Mouse (Mus musculus) lung, postnatal 0 days (tissue): ENCODE measurements around the gene Ablim1. TPM values are rescaled to one million over a fixed set of nuclear protein-coding genes. Genes with fewer than 3 reads are reported as not detected.
A peak's percentile ranks its signal among the peaks of the same experiment; 100 is the strongest.

ENCODE experiments used
- ATAC-seq: fragments of 200-750 bp; cut with Nextera tagmentation; 2 replicates; pipeline ENCODE4 v1.8.0; 2017; ENCODE audit warnings: moderate library complexity
- DNase-seq: peaks from one replicate; pipeline ENCODE4 v3.0.0-alpha.2; 2016; ENCODE audit warnings: low spot score
- H3K27ac ChIP-seq: fragments of 300-500 bp; sonication (generic); 2 replicates; pipeline ENCODE4 v1.5.1; 2014; ENCODE audit warnings: antibody characterized with exemption, mild to moderate bottlenecking, low read length, mixed read lengths
- H3K27me3 ChIP-seq: fragments of 300-500 bp; sonication (generic); replicated peaks from 2 replicates; pipeline ENCODE4 v1.6.1; 2014; ENCODE audit warnings: low read length, mixed read lengths; ENCODE audit not compliant: insufficient read depth
- H3K36me3 ChIP-seq: fragments of 300-500 bp; sonication (generic); 2 replicates; pipeline ENCODE4 v1.6.1; 2014; ENCODE audit warnings: low read length, mixed read lengths; ENCODE audit not compliant: insufficient read depth
- H3K4me1 ChIP-seq: fragments of 300-500 bp; sonication (generic); 2 replicates; pipeline ENCODE4 v1.6.1; 2014; ENCODE audit warnings: antibody characterized with exemption, low read depth, low read length, mixed read lengths; ENCODE audit not compliant: insufficient read depth
- H3K4me2 ChIP-seq: fragments of 300-500 bp; sonication (generic); replicated peaks from 2 replicates; pipeline ENCODE4 v1.6.1; 2014; ENCODE audit warnings: low read depth, mild to moderate bottlenecking, low read length, moderate library complexity, mixed read lengths
- H3K4me3 ChIP-seq: fragments of 300-500 bp; sonication (generic); 2 replicates; pipeline ENCODE4 v1.5.1; 2014; ENCODE audit warnings: low read depth, low read length
- H3K9ac ChIP-seq: fragments of 300-500 bp; sonication (generic); replicated peaks from 2 replicates; pipeline ENCODE4 v1.6.1; 2014; ENCODE audit warnings: low read depth, mild to moderate bottlenecking
- H3K9me3 ChIP-seq: fragments of 300-500 bp; sonication (generic); 2 replicates; pipeline ENCODE4 v1.6.1; 2016; ENCODE audit warnings: low read length, mixed read lengths
- CTCF ChIP-seq: IDR thresholded peaks from 2 replicates; pipeline ENCODE4 v1.5.1; 2016; ENCODE audit warnings: antibody characterized with exemption, mild to moderate bottlenecking
- EP300 ChIP-seq: IDR thresholded peaks from 2 replicates; pipeline ENCODE4 v1.6.1; 2016; ENCODE audit warnings: antibody characterized with exemption, mild to moderate bottlenecking, control low read depth
- WGBS: fragments of 180-500 bp; shearing (Covaris S2); extraction: QIAGEN DNeasy Blood & Tissue Kit; methylation state at CpG from one replicate; pipeline ENCODE4 v1.1.7; 2014; 5-methylcytosine and 5-hydroxymethylcytosine counted together
- polyA plus RNA-seq: library from polyadenylated mRNA; unstranded; fragments of >200 nt; fragmentation: Nextera tagmentation; extraction: Ambion mirVana; gene quantifications from 2 replicates; pipeline ENCODE4 v1.2.1, GENCODE M21; 2015

Gene Ablim1
- polyA plus RNA-seq, 1 experiment from 2014 or later = 50.1 TPM

DNA sequence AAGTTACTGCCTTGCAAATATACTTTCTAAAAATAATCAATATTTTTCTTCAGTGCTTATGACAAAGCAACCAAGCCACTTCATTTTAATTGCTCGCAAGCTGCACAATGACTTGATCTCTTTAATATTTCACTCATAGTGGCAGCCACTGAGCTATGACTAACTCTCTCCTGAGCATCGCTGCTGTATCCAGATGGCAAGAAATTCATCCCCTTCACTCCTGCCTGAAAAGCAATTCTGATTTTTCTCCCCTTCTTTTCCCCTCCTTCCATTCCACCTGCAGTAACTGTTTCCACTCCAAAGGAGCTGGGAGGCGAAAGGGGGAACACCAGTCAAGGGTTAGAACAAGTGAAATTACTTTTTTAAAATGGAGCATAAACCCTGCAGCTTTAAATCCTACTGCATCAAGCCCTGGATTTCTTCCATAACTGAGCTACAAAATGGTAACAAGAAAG is 801 bp downstream of the Ablim1 start:
- no peaks in the 10 kb centered on the region for H3K9me3 ChIP-seq
- ATAC-seq = no peak
- no peak overlapping the region for H3K27ac ChIP-seq
- peak overlapping the region; percentile 93 for H3K4me2 ChIP-seq
- peaks cover 10% of the 10 kb centered on the region; the same call in 1 of the 2 replicates for H3K4me1 ChIP-seq
- no peaks in the 10 kb centered on the region; the same call in 1 of the 2 replicates for H3K27me3 ChIP-seq
- peak overlapping the region; percentile 61 for H3K4me3 ChIP-seq
- H3K36me3 ChIP-seq = no peaks in the 10 kb centered on the region
- WGBS = 62% methylated on average over 3 of the region's 3 CpGs
- H3K9ac ChIP-seq = peak overlapping the region; percentile 65; the same call in 1 of the 2 replicates
- TF ChIP-seq CTCF (no peak), EP300 (no peak)
- no peak for DNase-seq

DNA sequence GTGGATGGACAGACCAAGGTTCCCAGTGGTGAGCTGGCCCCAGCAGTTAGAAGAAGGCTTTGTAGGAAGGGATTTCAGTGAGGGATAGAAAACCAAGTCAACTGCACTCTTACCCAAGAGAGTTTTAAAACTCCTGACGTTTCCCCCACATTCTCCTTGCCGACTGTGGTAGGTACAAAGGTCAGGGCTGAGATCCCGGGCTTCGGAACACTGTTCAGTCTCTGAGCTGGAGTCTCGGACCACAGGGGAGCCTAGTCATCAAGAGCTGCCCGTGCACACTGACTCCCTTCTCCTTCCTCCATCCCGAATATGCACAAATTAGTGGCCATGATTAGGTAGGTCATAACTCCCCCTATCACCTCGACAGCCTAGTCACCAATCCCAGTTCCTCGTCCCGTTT is 1.5 kb downstream of the Ablim1 start:
- Histone ChIP-seq H3K9me3 (no peaks in the 10 kb centered on the region), H3K36me3 (no peaks in the 10 kb centered on the region), H3K4me1 (peaks cover 10% of the 10 kb centered on the region; the same call in 1 of the 2 replicates), H3K4me2 (no peak overlapping the region), H3K27me3 (no peaks in the 10 kb centered on the region; the same call in 1 of the 2 replicates), H3K4me3 (no peak overlapping the region), H3K9ac (no peak overlapping the region), H3K27ac (no peak overlapping the region)
- no peak for DNase-seq
- ATAC-seq = no peak
- WGBS = 80% methylated on average over 10 of the region's 10 CpGs
- no peak for TF ChIP-seq CTCF
- TF ChIP-seq EP300 = no peak

DNA sequence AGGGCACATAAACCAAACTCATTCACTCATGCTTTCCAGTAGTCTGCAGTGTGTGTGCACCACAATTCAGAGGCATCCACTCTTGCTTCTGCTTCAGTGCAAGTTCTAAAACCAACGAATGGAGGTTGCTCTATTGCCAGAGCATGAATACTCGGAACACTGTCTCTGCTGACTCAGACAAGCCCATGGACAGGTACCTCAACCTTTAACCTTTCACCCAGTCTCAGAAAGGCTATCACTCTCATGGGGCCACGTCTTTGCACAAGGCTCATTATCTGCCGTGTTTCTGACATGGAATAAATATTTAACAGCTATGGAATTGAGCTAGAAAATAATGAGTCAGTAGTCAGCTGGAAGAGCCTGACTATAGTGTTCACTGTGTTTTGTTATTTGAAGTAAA is 4.7 kb downstream of the Ablim1 start:
- DNase-seq (no peak), ATAC-seq (no peak)
- Histone ChIP-seq H3K27ac (no peak overlapping the region), H3K9ac (no peak overlapping the region), H3K4me2 (no peak overlapping the region), H3K27me3 (no peaks in the 10 kb centered on the region; the same call in 1 of the 2 replicates), H3K4me3 (no peak overlapping the region), H3K36me3 (no peaks in the 10 kb centered on the region), H3K4me1 (peaks cover 7% of the 10 kb centered on the region; the same call in 1 of the 2 replicates), H3K9me3 (no peaks in the 10 kb centered on the region)
- no peak for TF ChIP-seq CTCF
- TF ChIP-seq EP300 = no peak
- 48% methylated on average over 4 of the region's 4 CpGs for WGBS

DNA sequence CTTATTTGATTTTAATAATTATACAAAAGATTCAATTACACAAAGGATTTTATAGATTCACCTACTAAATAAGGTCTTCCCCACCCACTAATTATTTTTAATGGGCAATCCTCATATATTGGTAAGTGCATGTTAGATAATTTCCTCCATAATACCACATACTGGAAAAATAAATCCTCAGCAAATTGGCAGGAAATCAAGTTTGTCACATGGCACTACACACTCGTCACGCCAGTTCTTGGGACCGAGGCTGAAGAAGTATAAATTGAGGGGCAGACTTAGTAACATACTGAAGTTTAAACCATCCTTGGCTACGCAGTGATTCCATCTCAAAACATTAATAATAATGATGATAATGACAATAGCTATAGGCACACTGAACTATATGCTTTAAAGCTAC is 8.1 kb downstream of the Ablim1 start:
- no peak overlapping the region for H3K4me3 ChIP-seq
- H3K4me2 ChIP-seq = no peak overlapping the region
- H3K27me3 ChIP-seq = no peaks in the 10 kb centered on the region
- no peak for ATAC-seq
- H3K9ac ChIP-seq = no peak overlapping the region
- no peak for TF ChIP-seq EP300
- no peak for TF ChIP-seq CTCF
- no peaks in the 10 kb centered on the region; the same call in 1 of the 2 replicates for H3K4me1 ChIP-seq
- peak; percentile 44 for DNase-seq
- H3K9me3 ChIP-seq = no peaks in the 10 kb centered on the region
- H3K36me3 ChIP-seq = no peaks in the 10 kb centered on the region
- WGBS = 26% methylated on average over 4 of the region's 4 CpGs
- H3K27ac ChIP-seq = no peak overlapping the region

DNA sequence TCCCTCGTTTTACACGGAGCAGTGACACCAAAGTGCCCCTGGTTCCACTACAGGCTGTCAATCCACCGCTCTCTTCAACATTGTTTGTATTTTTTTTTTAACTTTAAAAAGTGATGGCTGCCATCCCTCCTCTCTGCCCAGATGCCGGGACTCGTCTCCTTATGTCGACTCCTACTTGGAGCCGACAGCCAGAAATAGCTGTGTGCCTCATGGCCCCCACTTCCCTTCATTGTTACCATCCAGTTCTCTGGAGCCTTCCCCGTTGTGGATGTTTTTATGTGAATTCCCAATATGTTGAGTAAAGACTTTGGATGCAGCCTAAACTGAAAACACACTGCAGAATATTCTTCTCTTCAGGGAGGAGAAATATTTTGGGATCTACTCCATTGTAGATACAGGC is 8.7 kb downstream of the Ablim1 start:
- TF ChIP-seq EP300 (no peak), CTCF (no peak)
- H3K36me3 ChIP-seq = no peaks in the 10 kb centered on the region
- H3K4me2 ChIP-seq = no peak overlapping the region

DNA sequence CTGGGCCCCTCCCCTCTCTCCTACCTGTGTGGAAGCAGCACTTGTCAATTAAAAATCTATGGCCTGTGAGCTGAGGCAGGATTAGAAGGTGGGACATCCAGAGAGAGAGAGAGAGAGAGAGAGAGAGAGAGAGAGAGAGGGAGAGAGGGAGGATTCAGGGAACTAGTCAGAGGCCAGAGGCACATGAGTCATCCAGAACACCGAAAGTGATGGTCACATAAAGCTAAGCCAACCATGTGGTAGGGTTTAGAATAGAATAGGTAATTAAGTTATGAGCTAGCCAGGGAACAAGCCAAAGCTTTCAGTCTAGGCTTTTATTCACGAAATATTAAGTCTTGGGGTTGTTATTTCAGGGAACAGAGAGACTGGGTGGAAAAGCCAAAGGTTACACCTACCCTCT is 10.1 kb downstream of the Ablim1 start:
- H3K27me3 ChIP-seq = no peaks in the 10 kb centered on the region
- DNase-seq (no peak), ATAC-seq (no peak)
- H3K9me3 ChIP-seq = no peaks in the 10 kb centered on the region
- no peaks in the 10 kb centered on the region for H3K36me3 ChIP-seq
- 83% methylated on average over 2 of the region's 2 CpGs for WGBS
- no peak for TF ChIP-seq CTCF
- TF ChIP-seq EP300 = no peak
- H3K9ac ChIP-seq = no peak overlapping the region
- no peaks in the 10 kb centered on the region; the same call in 1 of the 2 replicates for H3K4me1 ChIP-seq
- no peak overlapping the region for H3K4me2 ChIP-seq
- no peak overlapping the region for H3K27ac ChIP-seq
- H3K4me3 ChIP-seq = no peak overlapping the region

More for the DNA sequence above, 8.7 kb downstream of the Ablim1 start:
- Histone ChIP-seq H3K9ac (no peak overlapping the region), H3K27me3 (no peaks in the 10 kb centered on the region), H3K4me3 (no peak overlapping the region), H3K9me3 (no peaks in the 10 kb centered on the region), H3K27ac (0 out of 2 replicates have a peak overlapping the region, but pooled peaks have one; percentile 45), H3K4me1 (no peaks in the 10 kb centered on the region; the same call in 1 of the 2 replicates)
- ATAC-seq (peak; percentile 47; the same call in 1 of the 2 replicates), DNase-seq (no peak)
- WGBS = 41% methylated on average over 8 of the region's 8 CpGs
